Mouse (Mus musculus) forebrain, postnatal 0 days (tissue): ENCODE measurements around the gene Wipf2. TPM values are rescaled to one million over a fixed set of nuclear protein-coding genes. Genes with fewer than 3 reads are reported as not detected.

Experiments used
- ATAC-seq: fragments of 200-750 bp; cut with Nextera tagmentation; 2 replicates; pipeline ENCODE4 v1.8.0; 2017; ENCODE audit warnings: mild to moderate bottlenecking, moderate library complexity
- DNase-seq: peaks from one replicate; pipeline ENCODE4 v3.0.0-alpha.2; 2015
- H3K27ac ChIP-seq: fragments of 300-500 bp; sonication (generic); 2 replicates; pipeline ENCODE4 v1.5.1; 2014; ENCODE audit warnings: low read depth, mild to moderate bottlenecking, antibody characterized with exemption, low read length, moderate library complexity, mixed read lengths
- H3K27me3 ChIP-seq: fragments of 300-500 bp; sonication (generic); 2 replicates; pipeline ENCODE4 v1.6.1; 2014; ENCODE audit warnings: mild to moderate bottlenecking, low read length, mixed read lengths; ENCODE audit not compliant: insufficient read depth
- H3K36me3 ChIP-seq: fragments of 300-500 bp; sonication (generic); 2 replicates; pipeline ENCODE4 v1.6.1; 2014; ENCODE audit warnings: mild to moderate bottlenecking, moderate library complexity; ENCODE audit not compliant: insufficient read depth
- H3K4me1 ChIP-seq: fragments of 300-500 bp; sonication (generic); 2 replicates; pipeline ENCODE4 v1.6.1; 2014; ENCODE audit warnings: antibody characterized with exemption; ENCODE audit not compliant: insufficient read depth
- H3K4me2 ChIP-seq: fragments of 300-500 bp; sonication (generic); 2 replicates; pipeline ENCODE4 v1.6.1; 2014; ENCODE audit warnings: low read depth, mild to moderate bottlenecking, moderate library complexity
- H3K4me3 ChIP-seq: fragments of 300-500 bp; sonication (generic); 2 replicates; pipeline ENCODE4 v1.5.1; 2014; ENCODE audit warnings: low read depth, low read length, mixed read lengths
- H3K9ac ChIP-seq: fragments of 300-500 bp; sonication (generic); 2 replicates; pipeline ENCODE4 v1.6.1; 2014; ENCODE audit warnings: mild to moderate bottlenecking
- H3K9me3 ChIP-seq: fragments of 300-500 bp; sonication (generic); 2 replicates; pipeline ENCODE4 v1.6.1; 2016; ENCODE audit warnings: low read length
- CTCF ChIP-seq: sonication (generic); IDR thresholded peaks from 2 replicates; pipeline ENCODE4 v1.5.1; 2016; ENCODE audit warnings: antibody characterized with exemption, control low read depth, low read depth
- WGBS: fragments of 180-500 bp; shearing (Covaris S2); extraction: QIAGEN DNeasy Blood & Tissue Kit; methylation state at CpG from one replicate; pipeline ENCODE4 v1.1.7; 2014; 5-methylcytosine and 5-hydroxymethylcytosine counted together
- polyA plus RNA-seq: library from polyadenylated mRNA; unstranded; fragments of >200 nt; fragmentation: Nextera tagmentation; extraction: Ambion mirVana; gene quantifications from 2 replicates; pipeline ENCODE4 v1.2.1, GENCODE M21; 2015
- total RNA-seq: library from RNA; depleted of rRNA; stranded (reverse); fragments of >200 nt; gene quantifications from 2 replicates; pipeline ENCODE4 v1.2.3, GENCODE M21; 2014

Gene Wipf2
- total and polyA plus RNA-seq, 2 experiments from 2014 or later: 3.0 to 8.2 TPM

GRCm38 (mm10) chr11:98935123-98935522, 71.7 kb downstream of the Wipf2 start:
- DNase-seq: no peak
- ATAC-seq: no peak

GRCm38 (mm10) chr11:98936170-98936569, 72.7 kb downstream of the Wipf2 start:
- peak overlapping the region; percentile 48; the same call in 1 of the 2 replicates for H3K9ac ChIP-seq
- H3K4me1 ChIP-seq: peaks cover 24% of the 10 kb centered on the region
- no peaks in the 10 kb centered on the region; the same call in 1 of the 2 replicates for H3K27me3 ChIP-seq
- no peak overlapping the region for H3K27ac ChIP-seq
- H3K4me3 ChIP-seq: no peak overlapping the region; the same call in 1 of the 2 replicates
- no peaks in the 10 kb centered on the region for H3K36me3 ChIP-seq
- peak overlapping the region; percentile 98 for H3K4me2 ChIP-seq
- ATAC-seq (no peak), DNase-seq (no peak)
- no peak for TF ChIP-seq CTCF
- no peaks in the 10 kb centered on the region for H3K9me3 ChIP-seq
- WGBS: 7% methylated on average over 27 of the region's 29 CpGs

More at GRCm38 (mm10) chr11:98935123-98935522, 71.7 kb downstream of the Wipf2 start:
- Histone ChIP-seq H3K4me1 (peaks cover 17% of the 10 kb centered on the region; the same call in 1 of the 2 replicates), H3K9me3 (no peaks in the 10 kb centered on the region), H3K27me3 (no peaks in the 10 kb centered on the region; the same call in 1 of the 2 replicates), H3K4me3 (no peak overlapping the region), H3K27ac (no peak overlapping the region), H3K4me2 (no peak overlapping the region), H3K36me3 (no peaks in the 10 kb centered on the region), H3K9ac (no peak overlapping the region)
- 87% methylated on average over 3 of the region's 3 CpGs for WGBS
- TF ChIP-seq CTCF: no peak

- no peak for TF ChIP-seq CTCF
- WGBS: 6% methylated on average over 23 of the region's 23 CpGs
- Histone ChIP-seq H3K9ac (peak overlapping the region; percentile 48), H3K27me3 (no peaks in the 10 kb centered on the region; the same call in 1 of the 2 replicates), H3K36me3 (no peaks in the 10 kb centered on the region), H3K4me1 (peaks cover 30% of the 10 kb centered on the region), H3K9me3 (no peaks in the 10 kb centered on the region), H3K4me3 (peak overlapping the region; percentile 54), H3K27ac (no peak overlapping the region), H3K4me2 (peak overlapping the region; percentile 98)
- DNase-seq: peak; percentile 33
- peak; percentile 49 for ATAC-seq
Observed at GRCm38 (mm10) chr11:98936606-98937409, 73.4 kb downstream of the Wipf2 start.

- H3K4me1 ChIP-seq: peaks cover 32% of the 10 kb centered on the region
- H3K4me2 ChIP-seq: peak overlapping the region; percentile 98
- no peaks in the 10 kb centered on the region; the same call in 1 of the 2 replicates for H3K27me3 ChIP-seq
- H3K9ac ChIP-seq: peak overlapping the region; percentile 48
- 0 out of 2 replicates have a peak overlapping the region, but pooled peaks have one; percentile 30 for H3K27ac ChIP-seq
- H3K4me3 ChIP-seq: peak overlapping the region; percentile 54
- ATAC-seq: peak; percentile 92
- peak; percentile 86 for DNase-seq
- 0% methylated on average over 37 of the region's 38 CpGs for WGBS
- TF ChIP-seq CTCF: no peak
- H3K36me3 ChIP-seq: no peaks in the 10 kb centered on the region
- H3K9me3 ChIP-seq: no peaks in the 10 kb centered on the region
Observed at GRCm38 (mm10) chr11:98937410-98937913, 74.0 kb downstream of the Wipf2 start.

GRCm38 (mm10) chr11:98937914-98938694, 74.7 kb downstream of the Wipf2 start:
- Histone ChIP-seq H3K4me3 (peak overlapping the region; percentile 54), H3K4me1 (peaks cover 36% of the 10 kb centered on the region), H3K4me2 (peak overlapping the region; percentile 98), H3K9me3 (no peaks in the 10 kb centered on the region), H3K27ac (0 out of 2 replicates have a peak overlapping the region, but pooled peaks have one; percentile 30), H3K36me3 (no peaks in the 10 kb centered on the region), H3K27me3 (no peaks in the 10 kb centered on the region; the same call in 1 of the 2 replicates), H3K9ac (peak overlapping the region; percentile 48)
- WGBS: under 1% methylated on average over 38 of the region's 39 CpGs
- ATAC-seq (no peak), DNase-seq (no peak)
- TF ChIP-seq CTCF: no peak

- 52% methylated on average over 7 of the region's 7 CpGs for WGBS
- no peak for DNase-seq
- no peak for TF ChIP-seq CTCF
- no peak overlapping the region for H3K27ac ChIP-seq
- H3K4me1 ChIP-seq: peaks cover 36% of the 10 kb centered on the region
- H3K36me3 ChIP-seq: no peaks in the 10 kb centered on the region
- no peak for ATAC-seq
- H3K4me3 ChIP-seq: peak overlapping the region; percentile 54; the same call in 1 of the 2 replicates
- H3K9me3 ChIP-seq: no peaks in the 10 kb centered on the region
- H3K27me3 ChIP-seq: no peaks in the 10 kb centered on the region; the same call in 1 of the 2 replicates
- peak overlapping the region; percentile 98 for H3K4me2 ChIP-seq
- no peak overlapping the region for H3K9ac ChIP-seq
Observed at GRCm38 (mm10) chr11:98938701-98939083, 75.3 kb downstream of the Wipf2 start.
